Mouse (Mus musculus) cortical plate, adult 2 months (tissue): Measurements from ENCODE around the gene Ankrd65. TPM values are rescaled to one million over a fixed set of nuclear protein-coding genes. Genes with fewer than 3 reads are reported as not detected.
"Not testable (repeated sequence)": the region's sequence is repeated elsewhere in the genome, so short reads cannot be mapped to it uniquely, and the experiment has no call there.

Experiments used
- H3K27ac ChIP-seq: fragments of 200-500 bp; 2 replicates; pipeline ENCODE4 v1.5.1; 2012; ENCODE audit warnings: low read length, control low read depth, inconsistent platforms; ENCODE audit not compliant: insufficient read depth
- H3K4me1 ChIP-seq: fragments of 200-500 bp; 2 replicates; pipeline ENCODE4 v1.6.1; 2011; ENCODE audit warnings: low read length; ENCODE audit not compliant: control insufficient read depth, insufficient read depth
- H3K4me3 ChIP-seq: fragments of 200-500 bp; 2 replicates; pipeline ENCODE4 v1.5.1; 2011; ENCODE audit warnings: mild to moderate bottlenecking, low read length, control low read depth; ENCODE audit not compliant: insufficient read depth
- CTCF ChIP-seq: fragments of 200-500 bp; IDR thresholded peaks from 2 replicates; pipeline ENCODE4 v1.5.1; 2011; ENCODE audit warnings: mild to moderate bottlenecking, control low read depth, low read length; ENCODE audit not compliant: insufficient read depth; ENCODE audit errors: extremely low read depth
- POLR2A ChIP-seq: fragments of 200-500 bp; IDR thresholded peaks from 2 replicates; pipeline ENCODE4 v1.6.1; 2011; ENCODE audit warnings: mild to moderate bottlenecking, low read length, control low read depth; ENCODE audit not compliant: insufficient read depth; ENCODE audit errors: extremely low read depth
- polyA plus RNA-seq: library from polyadenylated mRNA; depleted of rRNA; stranded (reverse); fragments of >200 nt; gene quantifications from 2 replicates; pipeline ENCODE4 v1.2.3, GENCODE M21; 2012

The Ankrd65 gene
- polyA plus RNA-seq, 1 experiment = not detected

GRCm38 (mm10) chr4:155784081-155784701 lies 6.0 kb upstream of the Ankrd65 start:
- 0 out of 2 replicates have a peak, but pooled peaks have one; percentile 14 for TF ChIP-seq POLR2A
- TF ChIP-seq CTCF = peak; percentile 68
- Histone ChIP-seq H3K27ac (peak overlapping the region; percentile 82), H3K4me1 (no peaks in the 10 kb centered on the region), H3K4me3 (peak overlapping the region; percentile 57)

GRCm38 (mm10) chr4:155785246-155785645 lies 5.0 kb upstream of the Ankrd65 start:
- peak overlapping the region; percentile 12 for H3K4me3 ChIP-seq

GRCm38 (mm10) chr4:155785819-155786218 lies 4.4 kb upstream of the Ankrd65 start, which contains the start of gene Tmem88b:
Gene Tmem88b (minus strand): TSS chr4:155785874.
- TF ChIP-seq CTCF = no peak
- peak; percentile 42; the same call in 1 of the 2 replicates for TF ChIP-seq POLR2A
- Histone ChIP-seq H3K4me3 (peak within 1 kb of the TSS; percentile 57), H3K27ac (peak within 1 kb of the TSS; percentile 95), H3K4me1 (no peaks in the 10 kb centered on the region)

More at GRCm38 (mm10) chr4:155785246-155785645, 5.0 kb upstream of the Ankrd65 start:
- H3K27ac ChIP-seq = peak overlapping the region; percentile 95
- TF ChIP-seq POLR2A = no peak
- no peak for TF ChIP-seq CTCF
- H3K4me1 ChIP-seq = no peaks in the 10 kb centered on the region

- H3K27ac ChIP-seq = no peak overlapping the region
- H3K4me3 ChIP-seq = no peak overlapping the region
- no peaks in the 10 kb centered on the region for H3K4me1 ChIP-seq
- TF ChIP-seq CTCF (no peak), POLR2A (no peak)
These were observed 1.9 kb upstream of the Ankrd65 start for GRCm38 (mm10) chr4:155788300-155788699.

- H3K27ac ChIP-seq, H3K4me1 ChIP-seq, H3K4me3 ChIP-seq: not testable (repeated sequence)
These were observed 1.4 kb upstream of the Ankrd65 start for GRCm38 (mm10) chr4:155788833-155789232.

- TF ChIP-seq POLR2A = no peak
- TF ChIP-seq CTCF = no peak
- Histone ChIP-seq H3K27ac (no peak overlapping the region), H3K4me1 (no peaks in the 10 kb centered on the region), H3K4me3 (no peak overlapping the region)
These were observed 467 bp downstream of the Ankrd65 start for GRCm38 (mm10) chr4:155790650-155791161.

GRCm38 (mm10) chr4:155791240-155791933 lies 1.1 kb downstream of the Ankrd65 start:
- Histone ChIP-seq H3K4me1 (no peaks in the 10 kb centered on the region), H3K4me3 (no peak overlapping the region), H3K27ac (no peak overlapping the region)
- TF ChIP-seq POLR2A (no peak), CTCF (no peak)

DNA sequence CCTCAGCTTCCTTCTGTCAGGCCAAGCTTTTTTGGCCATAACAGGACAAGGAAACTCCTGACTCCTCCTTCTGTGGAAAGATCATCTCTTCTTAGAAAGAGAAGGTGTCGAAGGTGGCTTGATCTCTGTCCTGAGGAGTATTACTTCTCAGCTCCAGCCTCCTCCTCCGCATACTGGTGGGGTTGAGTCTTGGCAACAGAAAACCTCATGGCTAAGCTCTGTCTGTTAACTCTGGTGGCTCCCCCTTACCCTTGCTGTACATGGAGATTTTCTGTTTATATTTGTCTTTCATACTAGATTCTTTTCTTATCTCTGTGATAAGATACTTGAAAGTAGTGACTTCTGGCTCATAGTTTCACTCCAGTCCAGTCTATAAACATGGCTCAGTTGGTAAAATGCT lies 3.5 kb downstream of the Ankrd65 start:
- TF ChIP-seq POLR2A (no peak), CTCF (no peak)
- no peak overlapping the region for H3K4me3 ChIP-seq
- H3K27ac ChIP-seq = no peak overlapping the region
- no peaks in the 10 kb centered on the region for H3K4me1 ChIP-seq

- Histone ChIP-seq H3K27ac (no peak overlapping the region), H3K4me3 (no peak overlapping the region), H3K4me1 (peaks cover 3% of the 10 kb centered on the region; the same call in 1 of the 2 replicates)
- no peak for TF ChIP-seq CTCF
- TF ChIP-seq POLR2A = no peak
These were observed 11.8 kb downstream of the Ankrd65 start for GRCm38 (mm10) chr4:155802075-155802474.
